Mouse (Mus musculus): ENCODE results near the gene Cfap61. TPM values are rescaled to one million over a fixed set of nuclear protein-coding genes. Genes with fewer than 3 reads are reported as not detected.

Gene Cfap61
- 3.9 and 5.2 TPM in 2 replicates for polyA plus RNA-seq (2015; fragmentation: Nextera tagmentation; extraction: Ambion mirVana)

DNA sequence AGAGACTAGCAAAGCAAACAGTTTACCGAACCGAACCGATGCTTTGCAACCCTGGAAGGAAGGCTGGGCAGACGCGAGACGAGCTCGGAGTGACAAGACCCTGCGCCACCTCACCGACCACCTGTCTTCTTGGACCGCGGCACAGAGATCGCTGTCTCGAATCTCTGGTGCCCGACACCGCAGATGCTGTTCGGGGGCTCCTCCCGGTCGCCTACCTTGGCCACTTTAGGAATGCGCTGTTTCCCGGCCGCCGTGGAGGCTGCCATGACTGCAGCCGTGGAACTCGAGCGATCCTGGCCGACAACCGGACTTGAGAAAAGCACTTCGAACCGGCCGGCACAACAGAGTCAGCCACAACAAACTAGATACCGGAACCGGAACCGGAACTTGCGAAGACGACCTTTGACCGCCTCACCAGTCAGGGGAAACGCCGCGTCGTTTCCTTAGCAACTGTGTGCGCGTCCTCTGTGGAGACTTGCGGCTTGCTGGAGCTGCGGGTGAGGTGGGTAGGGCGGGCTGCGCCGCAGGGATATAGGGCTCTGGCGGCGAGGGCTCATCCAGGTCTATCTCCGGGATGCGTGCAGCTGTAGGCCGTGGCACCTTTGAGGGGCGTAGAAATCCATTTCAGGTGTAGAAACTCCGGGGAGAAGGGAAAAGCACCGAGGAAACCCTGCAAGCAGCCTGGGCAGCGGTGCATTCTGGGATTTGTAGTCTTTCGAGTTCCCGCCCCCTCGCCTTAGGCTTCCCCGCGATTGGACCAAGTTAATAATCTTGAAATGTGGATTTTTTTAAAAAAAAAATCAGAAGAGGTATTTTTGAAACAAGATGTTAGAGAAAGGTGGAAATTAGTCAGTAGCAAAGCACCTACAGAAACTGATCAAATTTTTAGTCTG lies at the start of gene Cfap61, which contains the start of gene Crnkl1:
Gene Cfap61 (plus strand): TSS at position 446 of the 893 bp plus-strand sequence.
Gene Crnkl1 (minus strand): TSS at position 676 of the 893 bp plus-strand sequence.

DNA sequence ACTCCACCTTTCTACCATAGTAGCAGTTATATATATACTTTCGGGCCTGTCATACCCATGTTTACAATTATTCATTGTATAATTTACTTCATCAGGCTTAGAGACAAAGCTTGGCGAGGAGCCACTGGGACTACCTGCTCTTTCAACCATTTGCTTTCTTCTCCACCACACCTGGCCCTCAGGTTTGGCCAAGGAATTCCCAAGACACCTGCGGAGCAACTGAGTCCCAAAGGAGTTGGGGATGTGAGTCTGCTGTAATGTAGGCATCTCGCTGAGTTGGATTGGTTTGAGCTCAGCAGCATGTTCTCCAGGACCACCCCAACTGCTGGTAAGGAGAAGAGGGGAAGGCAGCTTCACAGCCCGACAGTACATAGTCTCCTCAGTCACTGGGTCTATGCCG lies 32.7 kb upstream of the Cfap61 start, which contains the start of gene Naa20:
Gene Naa20 (plus strand): TSS at position 239 of the 400 bp plus-strand sequence.

GRCm38 (mm10) chr2:146221076-146221928 lies 286.7 kb downstream of the Cfap61 start, which contains the start of gene Insm1:
TSS of gene Insm1 (plus strand) at chr2:146221921.

Other genes starting within 250 kb of the Cfap61 start
- 171 and 172 TPM in 2 replicates for gene Naa20, start 32.7 kb upstream of the Cfap61 start, polyA plus RNA-seq (2015; fragmentation: Nextera tagmentation; extraction: Ambion mirVana)
- 14.3 and 16.0 TPM in 2 replicates for gene Crnkl1, start 230 bp downstream of the Cfap61 start, polyA plus RNA-seq (2015; fragmentation: Nextera tagmentation; extraction: Ambion mirVana)

Measured in neural tube, postnatal 0 days (tissue).